Mouse (Mus musculus) liver, postnatal 0 days (tissue): ENCODE measurements around the gene Cyp2d10. TPM values are rescaled to one million over a fixed set of nuclear protein-coding genes. Genes with fewer than 3 reads are reported as not detected.
"Not testable (repeated sequence)": the region's sequence is repeated elsewhere in the genome, so short reads cannot be mapped to it uniquely, and the experiment has no call there.

Source experiments
- ATAC-seq: fragments of 200-750 bp; cut with Nextera tagmentation; 2 replicates; pipeline ENCODE4 v1.8.0; 2017; ENCODE audit warnings: mild to moderate bottlenecking, moderate library complexity
- DNase-seq: peaks from one replicate; pipeline ENCODE4 v3.0.0-alpha.2; 2016
- H3K27ac ChIP-seq: fragments of 300-500 bp; sonication (generic); 2 replicates; pipeline ENCODE4 v1.5.1; 2014; ENCODE audit warnings: antibody characterized with exemption, moderate library complexity, mild to moderate bottlenecking, low read depth
- H3K27me3 ChIP-seq: fragments of 300-500 bp; sonication (generic); 2 replicates; pipeline ENCODE4 v1.6.1; 2014; ENCODE audit warnings: low read length, control low read depth, mixed read lengths; ENCODE audit not compliant: insufficient read depth
- H3K36me3 ChIP-seq: fragments of 300-500 bp; sonication (generic); replicated peaks from 2 replicates; pipeline ENCODE4 v1.6.1; 2014; ENCODE audit warnings: mild to moderate bottlenecking, control low read depth, low read length, moderate library complexity, mixed read lengths; ENCODE audit not compliant: insufficient read depth
- H3K4me1 ChIP-seq: fragments of 300-500 bp; sonication (generic); 2 replicates; pipeline ENCODE4 v1.6.1; 2014; ENCODE audit warnings: antibody characterized with exemption, mild to moderate bottlenecking, control low read depth; ENCODE audit not compliant: insufficient read depth
- H3K4me2 ChIP-seq: fragments of 300-500 bp; sonication (generic); 2 replicates; pipeline ENCODE4 v1.6.1; 2014; ENCODE audit warnings: low read depth, mild to moderate bottlenecking, low read length, moderate library complexity, mixed read lengths
- H3K4me3 ChIP-seq: fragments of 300-500 bp; sonication (generic); 2 replicates; pipeline ENCODE4 v1.5.1; 2014; ENCODE audit warnings: low read depth, low read length
- H3K9ac ChIP-seq: fragments of 300-500 bp; sonication (generic); replicated peaks from 2 replicates; pipeline ENCODE4 v1.6.1; 2014; ENCODE audit warnings: mild to moderate bottlenecking, moderate library complexity
- H3K9me3 ChIP-seq: fragments of 300-500 bp; sonication (generic); 2 replicates; pipeline ENCODE4 v1.6.1; 2016; ENCODE audit warnings: mild to moderate bottlenecking, control low read depth, low read length, mixed read lengths
- CTCF ChIP-seq: sonication (generic); IDR thresholded peaks from 2 replicates; pipeline ENCODE4 v1.5.1; 2016; ENCODE audit warnings: antibody characterized with exemption, low read depth
- EP300 ChIP-seq: IDR thresholded peaks from 2 replicates; pipeline ENCODE4 v1.6.1; 2016; ENCODE audit warnings: antibody characterized with exemption, low read depth, mild to moderate bottlenecking
- WGBS: fragments of 180-500 bp; shearing (Covaris S2); extraction: QIAGEN DNeasy Blood & Tissue Kit; methylation state at CpG from one replicate; pipeline ENCODE4 v1.1.7; 2014; ENCODE audit not compliant: insufficient replicate concordance; 5-methylcytosine and 5-hydroxymethylcytosine counted together
- polyA plus RNA-seq: library from polyadenylated mRNA; unstranded; fragments of >200 nt; fragmentation: Nextera tagmentation; extraction: Ambion mirVana; gene quantifications from 2 replicates; pipeline ENCODE4 v1.2.1, GENCODE M21; 2015

Gene Cyp2d10
- polyA plus RNA-seq, 1 experiment from 2014 or later, result 387 TPM

DNA sequence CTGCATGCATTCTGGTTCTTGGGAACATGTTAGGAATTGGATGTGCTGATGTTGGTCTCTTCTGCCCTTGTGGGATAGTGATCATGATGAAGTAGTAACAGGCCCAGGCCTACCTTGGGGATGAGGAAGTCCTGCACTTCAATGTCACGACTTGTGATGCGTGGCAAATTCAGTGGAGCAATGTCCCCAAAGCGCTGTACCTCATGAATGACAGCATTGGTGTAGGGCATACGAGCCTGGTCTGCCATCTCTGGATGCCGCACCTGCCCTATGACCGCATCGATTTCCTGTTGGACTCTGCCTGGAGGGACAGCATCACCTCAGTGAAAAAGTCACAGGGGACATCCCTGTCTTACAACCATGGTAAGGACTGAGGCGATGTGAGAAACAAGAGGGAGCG, 3.4 kb downstream of the Cyp2d10 start:
- H3K36me3 ChIP-seq, result no peaks in the 10 kb centered on the region
- no peak overlapping the region for H3K4me3 ChIP-seq
- no peak overlapping the region for H3K4me2 ChIP-seq
- no peaks in the 10 kb centered on the region for H3K9me3 ChIP-seq
- no peak overlapping the region for H3K9ac ChIP-seq
- H3K4me1 ChIP-seq, result no peaks in the 10 kb centered on the region; the same call in 1 of the 2 replicates
- 83% methylated on average over 9 of the region's 9 CpGs for WGBS
- ATAC-seq, result no peak
- H3K27ac ChIP-seq, result no peak overlapping the region
- DNase-seq, result no peak
- no peaks in the 10 kb centered on the region for H3K27me3 ChIP-seq
- TF ChIP-seq CTCF (no peak), EP300 (no peak)

GRCm38 (mm10) chr15:82402741-82403140, 4.3 kb downstream of the Cyp2d10 start:
- ATAC-seq, result no peak
- H3K27ac ChIP-seq, result no peak overlapping the region

DNA sequence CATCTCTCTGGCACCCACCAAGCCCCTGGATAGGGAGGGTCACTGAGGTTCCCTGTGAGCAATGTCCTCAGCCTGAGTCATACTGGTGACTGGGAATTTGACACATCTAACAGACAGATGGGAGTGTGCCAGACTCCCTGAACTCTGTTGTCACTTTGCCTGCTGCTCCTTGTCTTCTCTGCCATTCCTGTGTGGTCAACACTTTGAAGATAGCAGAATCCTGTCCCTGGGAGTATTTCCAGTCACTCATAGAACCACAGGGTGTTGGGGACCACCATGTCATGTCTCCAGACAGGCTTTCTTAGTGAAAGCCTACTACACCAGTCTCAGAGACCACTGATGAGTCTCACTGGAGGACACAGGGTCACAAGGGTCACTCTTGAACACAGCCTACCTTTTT, 4.9 kb downstream of the Cyp2d10 start:
- H3K4me1 ChIP-seq, result no peaks in the 10 kb centered on the region
- no peak overlapping the region for H3K27ac ChIP-seq
- DNase-seq (no peak), ATAC-seq (no peak)
- H3K4me2 ChIP-seq, result no peak overlapping the region
- no peak overlapping the region for H3K4me3 ChIP-seq
- no peaks in the 10 kb centered on the region for H3K9me3 ChIP-seq
- H3K36me3 ChIP-seq, result no peaks in the 10 kb centered on the region
- no peak overlapping the region for H3K9ac ChIP-seq
- no peaks in the 10 kb centered on the region for H3K27me3 ChIP-seq
- TF ChIP-seq CTCF (no peak), EP300 (no peak)

More at GRCm38 (mm10) chr15:82402741-82403140, 4.3 kb downstream of the Cyp2d10 start:
- WGBS, result 69% methylated on average over 6 of the region's 6 CpGs
- TF ChIP-seq EP300, result no peak
- TF ChIP-seq CTCF, result no peak
- Histone ChIP-seq H3K9me3 (no peaks in the 10 kb centered on the region), H3K36me3 (no peaks in the 10 kb centered on the region), H3K9ac (no peak overlapping the region), H3K27me3 (no peaks in the 10 kb centered on the region), H3K4me3 (no peak overlapping the region), H3K4me2 (no peak overlapping the region), H3K4me1 (no peaks in the 10 kb centered on the region; the same call in 1 of the 2 replicates)
- DNase-seq, result no peak

DNA sequence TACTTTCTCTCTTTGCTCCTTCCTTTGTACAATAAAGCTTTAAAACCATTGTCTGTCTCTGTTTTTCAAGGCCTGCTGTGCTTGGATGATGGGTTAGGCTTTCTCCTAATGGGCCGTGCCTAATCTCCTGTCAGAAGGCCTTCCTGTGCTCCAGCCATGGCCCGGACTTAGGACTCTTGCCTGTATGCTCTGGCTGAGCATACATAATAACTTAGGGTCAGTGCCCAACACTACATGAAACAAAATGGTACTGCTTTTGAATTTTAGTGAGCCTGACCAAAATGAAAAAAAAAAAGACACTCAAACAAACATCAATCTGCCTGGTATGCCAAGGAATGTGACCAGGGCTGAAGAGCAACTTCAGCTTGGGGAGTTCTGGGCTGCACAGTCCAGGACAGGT, 5.5 kb downstream of the Cyp2d10 start:
- no peaks in the 10 kb centered on the region for H3K27me3 ChIP-seq
- H3K4me1 ChIP-seq, result no peaks in the 10 kb centered on the region
- H3K27ac ChIP-seq, result no peak overlapping the region
- DNase-seq, result no peak
- no peak overlapping the region for H3K4me2 ChIP-seq
- no peaks in the 10 kb centered on the region for H3K9me3 ChIP-seq
- 45% methylated on average over 2 of the region's 2 CpGs for WGBS
- no peaks in the 10 kb centered on the region for H3K36me3 ChIP-seq
- TF ChIP-seq EP300 (no peak), CTCF (no peak)
- H3K4me3 ChIP-seq, result no peak overlapping the region
- no peak overlapping the region for H3K9ac ChIP-seq
- ATAC-seq, result no peak

GRCm38 (mm10) chr15:82395955-82396354, 11.0 kb downstream of the Cyp2d10 start:
- not testable (repeated sequence) for H3K27me3 ChIP-seq, H3K4me3 ChIP-seq, H3K4me1 ChIP-seq, H3K9me3 ChIP-seq, H3K9ac ChIP-seq, H3K36me3 ChIP-seq, H3K4me2 ChIP-seq, DNase-seq
- peak; percentile 82 for ATAC-seq
- peak; percentile 36; the same call in 1 of the 2 replicates for TF ChIP-seq EP300
- H3K27ac ChIP-seq, result peak overlapping the region; percentile 77
- 51% methylated on average over 3 of the region's 3 CpGs for WGBS

DNA sequence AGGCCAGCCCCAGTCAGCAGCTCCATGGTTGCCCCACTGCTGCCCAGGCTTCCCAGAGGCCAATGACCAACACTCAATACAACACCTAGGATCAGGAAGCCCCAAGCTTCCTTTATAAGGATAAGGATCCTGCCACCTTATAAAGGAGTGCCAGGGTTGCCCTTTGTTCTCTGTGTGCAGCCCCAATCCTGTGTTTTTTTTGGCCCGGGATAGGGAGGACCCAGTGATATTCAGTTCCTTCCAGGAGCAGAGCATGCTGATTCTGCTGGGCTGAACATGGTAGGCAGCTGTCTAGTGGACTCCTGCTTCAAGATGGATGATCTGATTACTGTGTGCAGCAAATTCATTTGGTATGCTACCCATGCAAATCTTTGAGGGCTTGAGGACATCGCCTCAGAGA, 13.1 kb downstream of the Cyp2d10 start, which contains the start of gene Cyp2d11:
Gene Cyp2d11, minus strand, starts transcription at position 101 of the 400 bp plus-strand sequence.
- not testable (repeated sequence) for ATAC-seq, H3K9ac ChIP-seq, H3K36me3 ChIP-seq, H3K27ac ChIP-seq, H3K9me3 ChIP-seq, H3K4me2 ChIP-seq, H3K4me1 ChIP-seq, H3K4me3 ChIP-seq, H3K27me3 ChIP-seq
- DNase-seq, result peak; percentile 9
- WGBS, result 70% methylated on average over 2 of the region's 2 CpGs

DNA sequence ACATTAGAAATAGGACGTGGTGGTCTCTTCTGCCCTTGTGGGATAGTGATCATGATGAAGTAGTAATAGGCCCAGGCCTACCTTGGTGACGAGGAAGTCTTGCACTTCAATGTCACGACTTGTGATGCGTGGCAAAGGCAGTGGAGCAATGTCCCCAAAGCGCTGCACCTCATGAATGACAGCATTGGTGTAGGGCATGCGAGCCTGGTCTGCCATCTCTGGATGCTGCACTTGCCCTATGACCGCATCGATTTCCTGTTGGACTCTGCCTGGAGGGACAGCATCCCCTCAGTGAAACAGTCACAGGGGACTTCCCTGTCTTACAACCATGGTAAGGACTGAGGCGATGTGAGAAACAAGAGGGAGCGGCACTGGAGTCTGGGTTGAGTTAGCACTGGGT, 17.1 kb downstream of the Cyp2d10 start:
- not testable (repeated sequence) for ATAC-seq, H3K4me3 ChIP-seq, H3K36me3 ChIP-seq, H3K27me3 ChIP-seq, H3K4me1 ChIP-seq, H3K9ac ChIP-seq, H3K9me3 ChIP-seq, H3K27ac ChIP-seq, H3K4me2 ChIP-seq
- 84% methylated on average over 10 of the region's 10 CpGs for WGBS
- peak; percentile 12 for DNase-seq
